Mouse (Mus musculus) urinary bladder, postnatal 10 days (tissue): ENCODE measurements around the gene Arl6ip4.
A peak's percentile ranks its signal among the peaks of the same experiment; 100 is the strongest.

Source experiments
- DNase-seq: peaks from one replicate; pipeline ENCODE4 v3.0.0; 2022; ENCODE audit warnings: low spot score

Arl6ip4 gene

GRCm38 (mm10) chr5:124115990-124116845, at the start of gene Arl6ip4:
Gene Arl6ip4, plus strand, starts transcription at chr5:124116089.
- DNase-seq = no peak

GRCm38 (mm10) chr5:124069657-124070056, 46.2 kb upstream of the Arl6ip4 start:
- DNase-seq = no peak

GRCm38 (mm10) chr5:124073682-124074081, 42.2 kb upstream of the Arl6ip4 start:
- DNase-seq = no peak

GRCm38 (mm10) chr5:124074845-124075307, 41.0 kb upstream of the Arl6ip4 start:
- no peak for DNase-seq

- DNase-seq = no peak
These were observed 40.2 kb upstream of the Arl6ip4 start for GRCm38 (mm10) chr5:124075716-124076115.

GRCm38 (mm10) chr5:124076559-124076958, 39.3 kb upstream of the Arl6ip4 start:
- no peak for DNase-seq

GRCm38 (mm10) chr5:124077241-124077640, 38.6 kb upstream of the Arl6ip4 start:
- no peak for DNase-seq

GRCm38 (mm10) chr5:124077856-124078460, 37.9 kb upstream of the Arl6ip4 start:
- no peak for DNase-seq

GRCm38 (mm10) chr5:124078794-124079416, 37.0 kb upstream of the Arl6ip4 start:
- no peak for DNase-seq

- DNase-seq = no peak
These were observed 36.0 kb upstream of the Arl6ip4 start for GRCm38 (mm10) chr5:124079880-124080279.

GRCm38 (mm10) chr5:124082447-124082846, 33.4 kb upstream of the Arl6ip4 start:
- DNase-seq = no peak

GRCm38 (mm10) chr5:124082941-124083688, 32.8 kb upstream of the Arl6ip4 start:
- DNase-seq = no peak

- no peak for DNase-seq
These were observed 31.9 kb upstream of the Arl6ip4 start for GRCm38 (mm10) chr5:124083850-124084587.

GRCm38 (mm10) chr5:124084588-124085173, 31.2 kb upstream of the Arl6ip4 start:
- peak; percentile 63 for DNase-seq

GRCm38 (mm10) chr5:124085513-124085912, 30.4 kb upstream of the Arl6ip4 start:
- no peak for DNase-seq

- DNase-seq = no peak
These were observed 29.0 kb upstream of the Arl6ip4 start for GRCm38 (mm10) chr5:124086876-124087275.

GRCm38 (mm10) chr5:124089868-124090267, 26.0 kb upstream of the Arl6ip4 start:
- DNase-seq = no peak

GRCm38 (mm10) chr5:124091951-124092406, 23.9 kb upstream of the Arl6ip4 start:
- DNase-seq = no peak

GRCm38 (mm10) chr5:124093120-124093794, 22.6 kb upstream of the Arl6ip4 start:
- DNase-seq = no peak
